Mouse (Mus musculus) naive thymus-derived CD4-positive, alpha-beta T cell, adult 2 months (primary cell): ENCODE results near the gene Kcnn3.

Experiments used
- DNase-seq: peaks from one replicate; pipeline ENCODE4 v3.0.0-alpha.2; 2011; ENCODE audit warnings: low read depth

Gene Kcnn3

DNA sequence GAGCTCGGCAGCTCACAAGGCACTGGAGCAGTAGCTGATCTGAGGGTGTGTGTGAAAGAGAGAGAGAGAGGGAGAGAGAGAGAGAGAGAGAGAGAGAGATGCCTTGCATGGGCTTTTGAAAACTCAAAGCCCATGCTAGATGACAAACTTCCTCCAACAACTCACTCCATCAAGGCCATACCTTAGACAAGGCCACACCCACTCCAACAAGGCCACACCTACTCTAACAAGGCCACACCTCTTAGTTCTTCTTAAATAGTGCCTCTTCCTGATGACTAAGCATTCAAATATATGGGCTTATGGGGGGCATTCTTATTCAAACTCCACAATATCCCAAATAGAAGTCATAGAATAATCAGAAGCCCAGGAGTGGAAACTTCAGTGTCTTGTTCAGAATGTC lies 49.1 kb downstream of the Kcnn3 start:
- no peak for DNase-seq

DNA sequence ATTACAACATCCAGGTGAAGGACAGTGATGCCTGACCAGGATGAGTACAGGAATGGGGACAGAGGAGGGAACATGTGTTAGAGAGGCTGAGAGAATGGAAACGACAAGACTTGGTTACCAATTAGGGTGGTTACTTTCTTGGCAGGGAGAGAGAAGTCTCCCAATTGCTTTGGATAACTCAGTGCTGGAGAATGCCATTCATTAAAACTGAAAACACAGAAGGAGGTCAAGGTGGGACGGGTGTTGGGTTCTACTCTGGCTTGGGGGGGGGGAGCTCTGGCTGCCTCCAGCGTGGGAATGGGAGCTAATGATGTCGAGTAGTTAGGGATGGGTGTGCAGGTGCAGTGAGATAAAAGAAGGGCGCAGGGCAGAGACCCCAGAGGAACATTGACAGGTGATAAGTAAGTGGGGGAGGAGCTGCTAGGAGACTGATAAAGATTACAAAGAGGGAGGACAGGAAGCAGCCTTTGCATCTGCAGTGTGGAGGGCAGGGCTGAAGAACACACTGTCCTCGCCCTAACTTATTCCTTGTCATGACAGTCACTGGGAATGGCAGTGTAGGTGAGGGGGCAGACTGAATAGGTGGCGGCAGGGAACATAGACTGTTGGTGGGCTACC lies 49.9 kb downstream of the Kcnn3 start:
- DNase-seq: no peak

DNA sequence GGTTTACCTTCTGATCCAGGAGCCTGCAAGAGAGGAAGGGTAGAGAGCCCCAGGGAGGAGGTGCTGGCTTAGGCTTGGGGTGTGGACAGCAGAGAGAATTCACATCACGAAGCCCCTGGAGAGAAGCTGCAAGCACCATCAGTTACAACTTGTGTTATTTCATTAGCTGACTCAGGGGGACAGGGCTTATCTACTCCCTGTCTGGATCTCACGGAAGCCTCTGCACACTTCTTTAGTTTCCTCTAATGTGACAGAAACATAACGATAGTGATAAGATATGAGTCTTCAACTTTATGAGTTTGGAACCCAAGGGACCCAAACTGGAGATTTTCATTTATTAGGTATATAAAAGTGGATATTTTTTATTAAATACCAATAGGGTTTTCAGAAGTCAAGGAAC lies 50.4 kb downstream of the Kcnn3 start:
- DNase-seq: no peak

DNA sequence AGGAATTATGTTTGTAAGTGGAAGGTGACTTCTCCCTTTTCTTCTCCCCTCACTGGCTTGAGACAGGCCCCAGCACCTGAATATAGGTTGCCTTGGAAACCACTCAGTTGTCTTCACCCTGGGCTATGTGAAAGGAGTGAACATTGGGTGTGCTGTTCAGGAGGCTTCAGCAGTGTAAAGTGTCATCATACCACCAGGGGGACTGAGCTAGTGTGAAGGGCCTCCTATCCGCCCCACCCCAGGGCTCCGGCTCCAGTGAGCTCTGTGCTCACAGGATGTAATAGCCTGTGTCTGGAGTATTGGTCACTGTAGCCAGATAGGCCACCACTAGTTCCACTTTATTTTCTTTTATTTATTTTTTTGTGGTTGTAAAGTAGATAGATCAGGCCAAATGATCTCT lies 54.3 kb downstream of the Kcnn3 start:
- DNase-seq: peak; percentile 41

DNA sequence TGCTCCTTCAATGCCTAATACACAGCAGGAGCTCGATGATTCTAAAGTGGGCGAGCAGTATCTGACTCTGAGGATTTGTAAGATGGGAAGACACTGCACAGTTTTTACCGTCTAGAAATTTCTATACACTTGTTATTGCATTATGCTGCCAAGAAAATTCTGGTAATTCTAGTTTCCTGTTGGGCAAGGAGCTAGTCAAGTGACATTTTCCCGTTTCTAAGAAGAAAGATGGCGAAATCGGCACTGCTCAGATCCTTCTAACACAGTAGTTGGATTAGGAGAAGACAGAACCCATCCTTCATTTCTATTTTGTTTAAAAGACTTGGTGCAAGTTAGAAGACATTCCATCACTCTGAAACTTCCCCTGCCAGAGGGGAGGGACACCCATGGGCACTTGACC lies 56.4 kb downstream of the Kcnn3 start:
- no peak for DNase-seq

DNA sequence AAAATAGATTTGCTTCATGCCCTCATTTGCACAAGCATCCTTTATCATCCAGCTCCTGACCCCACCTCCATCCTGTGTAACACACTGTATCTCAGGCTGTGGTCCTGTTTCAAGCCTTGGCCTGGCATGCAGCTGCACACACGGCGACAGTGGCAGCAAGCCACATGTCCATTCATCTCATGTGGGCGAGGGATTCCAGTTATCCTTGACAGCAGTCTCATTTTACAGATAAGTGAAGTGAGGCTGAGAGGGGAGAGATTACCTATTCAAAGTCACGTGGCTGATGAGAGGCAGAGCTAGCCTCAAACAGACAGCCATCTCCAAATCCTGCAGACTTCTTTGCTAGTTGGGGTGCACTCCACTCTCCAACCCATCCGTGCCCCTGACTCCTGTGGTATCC lies 57.2 kb downstream of the Kcnn3 start:
- DNase-seq: no peak

DNA sequence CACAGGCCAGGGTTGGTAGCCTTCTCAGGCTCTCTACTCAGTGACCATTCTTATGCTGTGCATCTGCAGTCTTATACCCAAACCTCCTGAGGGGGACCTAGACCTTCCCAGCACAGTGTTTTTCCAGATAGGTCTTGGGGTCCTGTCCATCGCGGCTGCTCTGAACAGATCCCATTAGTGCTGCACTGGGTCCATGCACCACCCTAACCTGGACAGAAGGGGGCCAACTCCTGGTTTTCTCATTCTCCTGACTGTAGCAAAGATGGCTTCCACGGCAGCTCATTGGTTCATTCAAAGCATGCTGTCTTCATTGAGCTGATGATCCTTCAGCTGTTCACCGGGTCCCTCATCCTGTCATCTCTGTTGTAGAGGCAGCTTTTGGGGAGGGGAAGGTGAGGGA lies 58.1 kb downstream of the Kcnn3 start:
- peak; percentile 27 for DNase-seq

DNA sequence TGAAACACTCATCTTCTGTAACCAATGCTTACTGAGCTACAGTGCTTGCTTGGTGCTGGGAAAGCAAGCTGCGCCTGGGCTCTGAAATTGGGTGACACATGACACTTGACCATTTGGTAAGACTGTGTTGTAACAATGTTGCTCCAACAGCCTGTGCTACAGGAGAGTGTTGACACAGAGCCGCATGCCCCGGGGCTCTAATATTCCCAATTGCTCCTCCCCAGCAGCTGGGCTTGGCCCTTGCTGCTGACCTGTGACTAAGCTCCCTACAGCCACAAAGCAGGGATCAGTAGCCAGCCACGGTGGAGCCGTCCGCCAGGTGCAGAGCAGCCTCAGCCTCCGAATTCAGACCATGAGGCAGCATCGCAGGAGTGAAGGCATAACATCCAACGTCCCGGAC lies 58.8 kb downstream of the Kcnn3 start:
- DNase-seq: no peak

DNA sequence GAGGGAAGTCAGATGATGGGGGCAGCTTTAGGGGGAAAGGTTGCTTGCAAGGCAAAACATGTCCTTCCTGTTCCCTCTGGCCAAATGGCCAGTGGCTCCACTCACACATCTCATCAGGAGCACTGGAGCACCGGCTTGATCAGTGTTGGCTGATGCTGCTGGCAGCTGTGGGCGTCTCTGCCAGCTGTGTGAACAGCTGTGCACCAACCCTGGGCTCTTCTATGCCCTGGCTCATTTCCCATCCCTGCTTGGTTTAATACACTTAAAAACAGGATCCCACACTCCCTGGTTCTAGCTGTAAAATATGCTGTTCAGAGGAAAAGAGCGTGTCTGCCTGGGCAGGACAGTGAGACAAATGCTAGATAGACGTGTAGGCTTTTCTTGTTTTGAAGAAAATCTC lies 64.3 kb downstream of the Kcnn3 start:
- no peak for DNase-seq

DNA sequence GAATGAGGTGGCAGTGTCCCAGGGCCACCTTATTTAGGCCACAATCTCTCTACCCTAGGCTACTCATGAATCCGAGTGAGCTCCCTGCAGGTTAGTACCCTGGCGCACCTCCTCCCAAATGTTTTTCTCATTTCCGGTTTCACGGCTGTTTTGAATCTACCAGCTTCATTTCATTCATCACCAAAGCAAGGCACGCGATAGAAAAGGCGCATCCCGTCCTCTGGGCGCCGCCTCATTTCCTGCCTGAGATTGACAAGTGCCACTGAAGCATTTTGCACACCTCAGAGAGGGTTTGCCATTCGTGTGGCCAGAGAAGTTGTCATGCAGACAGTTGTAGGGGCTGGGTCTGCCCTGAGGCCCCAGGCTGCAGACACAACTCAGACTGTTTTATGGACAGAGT lies 68.5 kb downstream of the Kcnn3 start:
- DNase-seq: peak; percentile 55

DNA sequence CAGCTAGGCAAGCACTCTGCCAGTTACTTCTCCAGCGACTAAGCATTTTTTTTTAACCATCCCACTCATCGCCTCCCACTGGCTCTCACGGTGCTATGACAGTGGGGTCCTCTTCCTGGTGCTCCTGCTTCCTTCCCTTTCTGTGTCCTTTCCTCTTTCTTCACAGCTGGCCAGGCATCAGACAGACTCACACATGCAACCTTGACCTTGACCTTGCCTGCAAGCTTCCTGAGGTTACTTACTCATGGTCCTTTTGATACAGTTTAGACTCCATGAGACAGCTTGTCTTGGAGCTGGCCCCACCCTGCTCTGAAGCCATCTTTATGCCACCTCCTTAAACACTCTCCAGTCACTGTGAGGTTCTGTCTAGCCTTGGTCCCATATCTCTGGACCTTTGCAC lies 69.4 kb downstream of the Kcnn3 start:
- no peak for DNase-seq

DNA sequence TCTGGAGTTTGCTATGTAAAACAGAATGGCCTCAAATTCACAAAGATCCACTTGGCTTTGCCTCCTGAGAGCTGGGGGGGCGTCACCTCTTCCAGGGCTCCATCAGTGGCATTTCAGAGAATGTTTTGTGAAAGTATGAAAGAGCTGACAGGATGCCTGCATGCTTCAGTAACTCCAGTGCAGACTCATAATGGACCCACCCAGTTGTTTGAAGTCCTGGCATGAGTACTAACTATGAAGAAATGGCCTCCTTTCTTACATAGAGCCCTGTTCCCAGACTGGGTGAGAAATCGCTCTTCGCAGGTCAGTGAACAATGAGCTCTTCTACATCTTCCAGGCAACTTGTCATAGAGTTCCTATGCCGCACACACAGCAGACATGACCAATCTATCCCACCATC lies 70.4 kb downstream of the Kcnn3 start:
- DNase-seq: no peak

DNA sequence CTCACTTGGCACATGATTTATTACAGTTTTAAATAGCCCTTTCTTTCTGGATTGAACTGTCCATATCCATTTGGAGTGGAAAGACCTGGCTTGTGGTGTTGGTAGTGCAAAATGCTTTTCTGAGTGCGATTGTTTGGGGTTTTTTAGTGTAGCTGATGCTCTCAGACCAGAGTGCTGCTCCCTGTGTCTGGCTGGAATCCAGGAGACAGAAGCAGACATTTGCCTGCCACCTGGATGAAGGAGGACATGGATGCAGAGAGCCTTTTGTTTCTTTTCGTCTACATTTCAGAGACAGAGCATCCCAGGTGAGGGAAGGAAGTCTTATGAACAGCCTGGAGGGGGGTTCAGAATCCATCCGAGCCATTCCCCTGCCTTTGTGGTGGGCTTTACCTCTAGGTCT lies 71.5 kb downstream of the Kcnn3 start:
- no peak for DNase-seq

DNA sequence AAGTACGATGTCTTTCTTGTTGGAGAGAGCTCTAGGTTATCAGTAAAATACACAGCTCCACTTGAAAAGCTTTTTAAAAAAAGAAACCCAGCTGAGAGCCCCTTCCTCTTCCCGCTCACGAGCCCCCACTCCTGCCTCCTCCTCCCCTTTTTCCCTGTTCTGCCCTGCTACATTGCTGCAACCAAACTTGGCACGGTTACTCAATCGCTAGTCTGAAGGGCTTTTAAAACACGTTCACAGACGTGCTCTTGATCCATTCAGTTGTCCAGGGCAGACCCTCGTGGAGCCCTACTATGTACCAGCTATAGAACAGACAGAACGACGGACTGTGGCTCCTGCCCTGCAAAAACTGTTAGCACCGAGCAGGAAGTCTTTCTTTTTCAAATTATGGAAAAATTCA lies 72.8 kb downstream of the Kcnn3 start:
- no peak for DNase-seq

DNA sequence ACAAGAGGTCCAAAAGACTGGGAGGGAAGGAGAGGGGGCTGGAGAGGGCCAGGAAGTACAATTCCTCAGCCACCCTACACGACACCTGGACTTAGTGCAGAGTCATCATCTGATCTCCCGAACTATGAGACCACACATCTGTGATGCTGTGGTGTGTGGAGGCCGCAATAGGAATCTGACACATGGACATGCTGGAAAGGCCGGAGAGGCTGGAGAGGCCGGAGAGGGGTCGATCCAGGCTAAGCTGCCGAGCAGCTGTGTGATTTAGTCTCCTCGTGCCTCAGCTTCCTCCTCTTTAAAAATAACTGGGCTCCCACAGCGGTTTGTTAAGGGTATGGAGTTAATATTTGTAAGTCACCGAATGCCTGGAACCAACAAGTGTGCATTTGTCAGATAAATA lies 73.6 kb downstream of the Kcnn3 start:
- no peak for DNase-seq

DNA sequence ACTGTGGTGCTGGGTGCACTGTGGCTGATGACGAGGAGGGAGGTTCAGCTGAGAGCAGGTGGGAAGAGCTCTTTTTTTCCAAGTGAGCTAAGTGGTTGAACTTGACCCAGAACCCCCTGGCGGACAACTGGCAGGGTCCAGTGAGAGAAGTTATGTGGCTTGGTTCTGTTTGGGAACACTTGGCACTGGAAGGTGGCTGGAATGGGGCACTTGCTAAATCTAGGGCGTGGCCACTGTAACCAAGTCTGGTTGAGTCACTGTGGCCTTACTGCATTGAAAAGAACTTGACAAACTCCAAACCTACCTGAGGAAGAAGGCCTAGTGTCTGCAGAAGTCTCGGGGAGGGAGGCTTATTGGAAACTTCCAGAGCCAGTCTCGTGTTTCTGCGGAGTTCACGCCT lies 78.4 kb downstream of the Kcnn3 start:
- DNase-seq: no peak

DNA sequence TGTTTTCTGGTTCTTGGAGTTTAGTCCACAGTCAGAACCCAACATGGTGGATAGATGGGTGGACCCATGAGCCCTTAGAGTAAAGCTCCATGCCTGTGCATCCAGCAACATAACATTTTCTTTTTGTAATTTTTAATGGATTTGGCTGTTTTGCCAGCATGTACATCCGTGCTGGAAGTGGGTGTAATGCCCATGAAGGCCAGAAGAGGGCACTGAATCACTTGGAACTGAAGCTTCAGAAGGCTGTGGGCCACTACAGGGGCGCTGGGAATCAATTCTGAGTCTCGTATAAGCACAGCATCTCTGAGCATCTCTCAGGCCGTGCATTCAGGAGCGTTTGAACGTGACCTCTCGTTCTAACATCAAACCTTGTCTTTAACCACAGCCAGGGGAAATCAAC lies 79.0 kb downstream of the Kcnn3 start:
- DNase-seq: peak; percentile 9

DNA sequence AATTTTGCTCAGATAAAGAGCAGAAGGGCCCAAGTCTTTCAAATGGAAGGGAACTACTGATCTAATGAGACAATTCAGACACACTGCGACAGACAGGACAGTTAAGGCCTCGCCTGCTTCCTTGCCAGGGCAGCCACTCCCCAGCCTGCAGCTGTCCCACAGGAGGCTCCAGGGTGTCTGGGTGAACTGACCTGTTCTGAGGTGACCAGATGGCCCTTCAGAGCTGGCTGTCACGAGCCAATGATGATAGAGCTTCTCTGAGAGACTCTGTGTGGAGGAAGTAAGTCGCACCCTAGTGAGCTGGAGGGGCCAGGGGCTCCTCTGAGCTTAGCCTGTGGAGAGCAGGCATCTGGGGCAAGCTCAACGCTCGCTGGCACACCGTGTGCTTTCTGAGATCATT lies 81.1 kb downstream of the Kcnn3 start:
- no peak for DNase-seq

DNA sequence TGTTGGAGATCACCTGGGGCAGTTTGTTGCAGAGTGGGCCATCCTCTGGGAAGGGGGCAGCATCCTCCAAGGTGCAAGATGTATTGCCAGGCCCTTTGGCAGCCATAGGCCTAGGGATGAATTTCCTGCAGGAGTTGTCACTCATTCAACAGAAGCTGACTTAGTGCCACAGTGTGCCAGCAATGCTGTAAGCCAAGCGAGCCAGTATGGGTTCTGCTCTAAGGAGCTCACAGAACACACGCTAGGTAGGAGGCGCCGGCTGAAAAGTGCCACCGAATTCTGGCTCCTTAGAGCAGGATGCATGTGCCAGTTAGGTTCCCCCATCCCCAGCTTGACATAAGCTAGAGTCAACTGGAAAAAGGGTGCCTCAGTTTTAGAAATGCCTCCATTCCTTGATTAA lies 83.3 kb downstream of the Kcnn3 start:
- DNase-seq: no peak

DNA sequence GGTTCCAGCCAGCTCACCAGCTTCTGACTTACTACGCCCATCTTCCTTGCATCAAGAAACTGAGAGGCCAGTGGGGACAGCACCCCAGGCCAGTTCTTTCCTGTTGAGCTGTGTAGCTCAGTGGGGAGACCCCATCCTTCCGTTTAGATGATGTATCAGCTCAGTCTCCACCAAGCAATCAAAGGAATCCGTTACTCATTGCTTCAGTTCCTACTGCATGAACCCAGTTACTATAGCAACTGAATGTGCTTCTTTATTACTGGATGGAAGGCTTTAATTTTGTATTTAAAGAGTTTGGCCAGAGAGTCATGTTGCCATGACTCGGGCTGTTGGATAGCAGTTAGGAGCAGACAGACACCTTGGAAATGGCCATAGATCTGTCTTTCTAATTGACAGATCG lies 85.3 kb downstream of the Kcnn3 start:
- DNase-seq: no peak

DNA sequence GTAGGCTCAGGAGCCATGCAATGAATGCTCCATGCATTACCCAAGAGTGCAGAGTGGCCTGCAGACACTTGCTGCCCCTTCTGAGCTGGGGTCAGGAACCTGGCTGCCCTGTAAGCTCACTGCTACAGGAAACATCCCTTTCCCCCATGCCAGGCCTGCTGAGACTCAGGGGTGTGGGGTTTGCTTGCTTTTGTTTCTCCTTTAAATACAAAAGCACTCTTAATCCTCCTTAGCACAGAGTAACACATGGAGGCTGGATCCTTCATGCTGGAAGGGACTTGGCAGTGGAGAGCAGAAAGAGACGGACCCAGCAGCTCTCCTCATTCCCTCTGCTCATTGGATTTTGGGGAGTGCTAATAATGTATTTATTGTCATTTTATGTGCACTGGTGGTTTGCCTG lies 87.4 kb downstream of the Kcnn3 start:
- DNase-seq: no peak

DNA sequence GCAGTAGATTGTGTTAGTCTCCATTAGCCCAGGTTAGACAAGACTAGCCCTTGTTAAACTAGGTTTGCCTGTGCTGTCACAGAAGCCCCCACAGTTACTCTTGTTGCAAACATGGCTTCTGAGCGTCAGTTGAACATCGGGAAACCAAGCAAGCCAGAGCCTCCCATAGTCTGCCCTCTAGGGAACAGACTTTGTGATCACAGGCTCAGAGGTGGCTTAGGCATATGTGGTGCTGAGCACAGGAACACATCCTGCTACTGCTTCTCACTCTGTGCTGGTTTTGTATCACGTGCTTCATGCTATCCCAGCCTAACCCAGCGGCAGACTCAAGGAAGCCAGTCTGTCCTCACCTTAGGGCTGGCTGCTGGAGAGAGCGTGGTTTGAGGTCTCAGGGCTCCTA lies 92.1 kb downstream of the Kcnn3 start:
- peak; percentile 4 for DNase-seq

DNA sequence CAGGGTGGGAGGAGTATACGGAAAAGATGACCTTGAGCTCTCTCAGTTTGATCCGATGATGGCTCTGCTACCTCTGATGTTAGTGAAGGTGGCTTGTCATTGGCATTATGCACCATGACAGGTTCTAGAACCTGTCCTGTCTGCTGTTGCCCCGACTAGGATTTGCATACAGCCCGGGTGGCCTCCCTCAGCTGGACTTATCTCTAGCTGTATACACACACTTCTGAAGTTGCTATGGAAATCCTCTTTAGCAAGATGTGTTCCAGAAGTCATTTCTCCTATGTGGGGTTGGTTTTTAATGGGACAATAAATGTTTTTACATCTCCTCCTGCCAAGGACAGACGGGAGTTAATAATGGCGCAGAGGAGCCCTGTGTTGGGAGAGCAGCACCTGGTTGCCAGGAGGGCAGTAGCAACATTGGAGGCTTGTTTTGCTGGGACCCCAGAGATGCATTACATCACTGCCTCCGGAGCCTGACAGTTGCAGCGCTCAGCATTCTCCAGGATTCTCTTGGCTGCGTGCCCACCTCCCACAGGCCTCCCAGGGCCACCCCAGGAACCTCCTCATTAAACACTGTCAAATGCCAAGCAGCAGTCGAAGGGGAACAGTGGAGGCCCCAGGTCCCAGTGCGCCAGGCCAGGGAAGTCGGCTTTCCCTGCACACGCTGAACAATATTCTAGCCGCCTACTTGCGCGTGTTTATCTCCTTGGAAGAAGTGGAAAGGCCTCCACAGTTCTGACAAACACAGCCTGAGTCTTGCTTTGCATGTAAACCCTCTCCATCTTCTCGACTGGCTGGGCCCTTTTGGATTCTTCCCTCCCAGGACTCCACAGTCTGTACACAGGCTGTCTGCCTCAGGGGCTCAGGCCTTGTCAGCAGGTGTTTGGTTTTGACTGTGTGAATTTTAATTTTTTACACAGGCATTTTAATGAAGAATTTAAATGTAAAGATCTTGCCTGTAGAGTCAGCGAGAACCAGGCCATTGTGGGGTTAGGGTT lies 93.9 kb downstream of the Kcnn3 start:
- no peak for DNase-seq

DNA sequence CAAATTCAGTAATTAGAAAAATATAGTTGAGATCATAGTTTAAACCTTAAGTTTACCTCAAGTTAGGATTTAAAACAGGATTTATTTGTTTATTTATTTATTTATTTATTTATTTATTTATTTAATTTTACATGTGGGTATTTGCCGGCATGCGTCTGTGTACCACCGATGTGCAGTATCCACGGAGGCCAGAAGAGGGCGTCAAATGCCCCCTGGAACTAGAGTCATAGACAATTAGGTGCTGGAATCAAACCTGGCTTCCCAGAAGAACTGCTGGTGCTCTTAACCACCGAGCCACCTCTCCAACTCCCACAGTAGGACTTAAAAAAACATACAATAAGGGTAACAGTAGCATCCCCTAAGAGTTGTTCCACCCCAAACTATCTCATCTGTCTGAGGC lies 96.9 kb downstream of the Kcnn3 start:
- DNase-seq: peak; percentile 34
